Mouse (Mus musculus) thymus, adult 2 months (tissue): ENCODE measurements around the gene Ptprg. TPM values are rescaled to one million over a fixed set of nuclear protein-coding genes. Genes with fewer than 3 reads are reported as not detected.

ENCODE experiments used
- DNase-seq: peaks from one replicate; pipeline ENCODE4 v3.0.0; 2021
- H3K27ac ChIP-seq: fragments of 200-500 bp; 2 replicates; pipeline ENCODE4 v1.5.1; 2012; ENCODE audit warnings: low read length, control low read depth; ENCODE audit not compliant: control insufficient read depth, insufficient read depth
- H3K27me3 ChIP-seq: fragments of 200-500 bp; 2 replicates; pipeline ENCODE4 v1.6.1; 2012; ENCODE audit warnings: mild to moderate bottlenecking, low read length, moderate library complexity, mixed read lengths; ENCODE audit not compliant: control insufficient read depth, insufficient read depth
- H3K36me3 ChIP-seq: fragments of 200-500 bp; 2 replicates; pipeline ENCODE4 v1.6.1; 2012; ENCODE audit warnings: mild to moderate bottlenecking, low read length, moderate library complexity; ENCODE audit not compliant: control insufficient read depth, insufficient read depth
- H3K4me1 ChIP-seq: fragments of 200-500 bp; replicated peaks from 2 replicates; pipeline ENCODE4 v1.6.1; 2012; ENCODE audit warnings: low read length; ENCODE audit not compliant: control insufficient read depth, insufficient read depth
- H3K4me3 ChIP-seq: fragments of 200-500 bp; 2 replicates; pipeline ENCODE4 v1.5.1; 2012; ENCODE audit warnings: mild to moderate bottlenecking, low read length, control low read depth, moderate library complexity; ENCODE audit not compliant: control insufficient read depth, insufficient read depth
- CTCF ChIP-seq: fragments of 200-500 bp; IDR thresholded peaks from 2 replicates; pipeline ENCODE4 v1.5.1; 2012; ENCODE audit warnings: mild to moderate bottlenecking, control low read depth, low read length, moderate library complexity, borderline replicate concordance; ENCODE audit not compliant: control insufficient read depth, poor library complexity, insufficient read depth; ENCODE audit errors: extremely low read depth
- POLR2A ChIP-seq: fragments of 200-500 bp; IDR thresholded peaks from 2 replicates; pipeline ENCODE4 v1.6.1; 2012; ENCODE audit warnings: mild to moderate bottlenecking, low read length, control low read depth, moderate library complexity; ENCODE audit not compliant: control insufficient read depth, poor library complexity, insufficient read depth; ENCODE audit errors: extremely low read depth
- WGBS: fragments of 180-500 bp; shearing (Covaris S2); methylation state at CpG from one replicate; pipeline ENCODE4 v1.1.7; 2018; 5-methylcytosine and 5-hydroxymethylcytosine counted together
- polyA plus RNA-seq: library from polyadenylated mRNA; depleted of rRNA; stranded (reverse); fragments of >200 nt; gene quantifications from 2 replicates; pipeline ENCODE4 v1.2.3, GENCODE M21; 2012

Ptprg gene
- polyA plus RNA-seq, 1 experiment, result 12.3 TPM

- no peaks in the 10 kb centered on the region for H3K36me3 ChIP-seq
- no peaks in the 10 kb centered on the region for H3K27me3 ChIP-seq
- no peak for TF ChIP-seq POLR2A
- TF ChIP-seq CTCF, result no peak
- H3K4me1 ChIP-seq, result no peaks in the 10 kb centered on the region
- no peak overlapping the region for H3K27ac ChIP-seq
- no peak for DNase-seq
- H3K4me3 ChIP-seq, result no peak overlapping the region
- 87% methylated on average over 3 of the region's 3 CpGs for WGBS
Observed at GRCm38 (mm10) chr14:11672981-11673547, 119.7 kb downstream of the Ptprg start.

GRCm38 (mm10) chr14:11678201-11678600 lies 124.9 kb downstream of the Ptprg start:
- Histone ChIP-seq H3K4me1 (no peaks in the 10 kb centered on the region), H3K4me3 (no peak overlapping the region), H3K27ac (no peak overlapping the region), H3K36me3 (no peaks in the 10 kb centered on the region), H3K27me3 (no peaks in the 10 kb centered on the region)
- WGBS, result 86% methylated on average over 4 of the region's 4 CpGs
- DNase-seq, result no peak
- no peak for TF ChIP-seq POLR2A
- no peak for TF ChIP-seq CTCF

GRCm38 (mm10) chr14:11679741-11680140 lies 126.4 kb downstream of the Ptprg start:
- Histone ChIP-seq H3K4me3 (no peak overlapping the region), H3K36me3 (no peaks in the 10 kb centered on the region), H3K4me1 (no peaks in the 10 kb centered on the region), H3K27me3 (no peaks in the 10 kb centered on the region), H3K27ac (no peak overlapping the region)
- no peak for DNase-seq
- WGBS, result 72% methylated on average over 3 of the region's 3 CpGs
- no peak for TF ChIP-seq POLR2A

- TF ChIP-seq POLR2A, result no peak
- no peak for TF ChIP-seq CTCF
- WGBS, result 92% methylated on average over 2 of the region's 2 CpGs
- H3K4me1 ChIP-seq, result no peaks in the 10 kb centered on the region
- H3K27ac ChIP-seq, result no peak overlapping the region
- no peaks in the 10 kb centered on the region for H3K27me3 ChIP-seq
- H3K36me3 ChIP-seq, result no peaks in the 10 kb centered on the region
- no peak for DNase-seq
- no peak overlapping the region for H3K4me3 ChIP-seq
Observed at GRCm38 (mm10) chr14:11680621-11681020, 127.3 kb downstream of the Ptprg start.

- no peaks in the 10 kb centered on the region for H3K4me1 ChIP-seq
- H3K36me3 ChIP-seq, result no peaks in the 10 kb centered on the region
- H3K27ac ChIP-seq, result no peak overlapping the region
- no peak overlapping the region for H3K4me3 ChIP-seq
- no peak for DNase-seq
- TF ChIP-seq POLR2A (no peak), CTCF (no peak)
- WGBS, result 47% methylated on average over 3 of the region's 3 CpGs
- H3K27me3 ChIP-seq, result no peaks in the 10 kb centered on the region
Observed at GRCm38 (mm10) chr14:11682441-11682840, 129.1 kb downstream of the Ptprg start.

- Histone ChIP-seq H3K4me1 (no peaks in the 10 kb centered on the region), H3K27me3 (no peaks in the 10 kb centered on the region), H3K4me3 (no peak overlapping the region), H3K36me3 (no peaks in the 10 kb centered on the region), H3K27ac (no peak overlapping the region)
- 65% methylated on average over 10 of the region's 10 CpGs for WGBS
- DNase-seq, result no peak
- TF ChIP-seq POLR2A (no peak), CTCF (no peak)
Observed at GRCm38 (mm10) chr14:11683386-11684081, 130.2 kb downstream of the Ptprg start.

GRCm38 (mm10) chr14:11684104-11684503 lies 130.8 kb downstream of the Ptprg start:
- no peak overlapping the region for H3K4me3 ChIP-seq
- H3K27ac ChIP-seq, result no peak overlapping the region
- TF ChIP-seq POLR2A, result no peak
- TF ChIP-seq CTCF, result no peak
- no peaks in the 10 kb centered on the region for H3K27me3 ChIP-seq
- 64% methylated on average over 2 of the region's 2 CpGs for WGBS
- no peak for DNase-seq
- H3K36me3 ChIP-seq, result no peaks in the 10 kb centered on the region
- H3K4me1 ChIP-seq, result no peaks in the 10 kb centered on the region
